39 mouse cellular contexts compared by ENCODE assay signal in the genomic region with DNA sequence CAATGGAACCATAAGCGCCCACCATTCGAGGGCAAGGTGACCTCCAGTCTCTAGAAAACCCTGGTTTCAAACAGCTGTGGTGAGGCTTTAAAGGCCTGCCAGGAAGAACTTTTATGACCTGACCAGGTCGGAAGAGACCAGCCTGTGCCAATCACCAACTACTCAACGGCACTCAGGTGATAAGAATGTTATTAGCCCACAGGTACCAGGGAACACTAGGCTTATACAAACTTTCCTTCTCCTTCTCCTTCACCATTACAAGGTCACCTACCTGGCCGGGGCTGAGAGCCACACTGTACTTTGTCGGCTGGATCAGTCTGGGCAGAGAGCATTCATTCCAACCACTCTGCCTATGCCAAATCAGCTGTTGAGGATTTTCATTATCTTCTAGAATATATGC. TPM values are rescaled to one million over a fixed set of nuclear protein-coding genes. Genes with fewer than 3 reads are reported as not detected.
DNase-seq lines count a peak whose midpoint lies in the region; ATAC-seq and TF ChIP-seq lines count a peak whose summit lies in the region.
"Had no signal": no experiment of that assay in that cellular context is flagged by ENCODE, and none has a peak within 500 bp of the region (broad histone marks: within the 10 kb centered on the region; RNA-seq: fewer than 3 reads in every experiment).

No protein-coding gene starts in this region.

- H3K27me3 ChIP-seq in kidney, embryonic 15.5 days = no peaks in the 10 kb centered on the region
- H3K27me3 ChIP-seq in lung, embryonic 16.5 days (ENCODE audit: control insufficient read depth, insufficient read depth, low read depth, low read length) = no peaks in the 10 kb centered on the region
- no peaks in the 10 kb centered on the region for H3K27me3 ChIP-seq in intestine, postnatal 0 days (replicated peaks; ENCODE audit: control insufficient read depth, insufficient read depth, low read length)
- no peaks in the 10 kb centered on the region for H3K27me3 ChIP-seq in stomach, embryonic 15.5 days (replicated peaks)
- H3K27me3 ChIP-seq in heart, adult 2 months (ENCODE audit: control insufficient read depth, insufficient read depth, low read length) = no peaks in the 10 kb centered on the region
- H3K27me3 ChIP-seq: heart, embryonic 15.5 days had no signal

- no peak for TF ChIP-seq EP300 in heart, adult 2 months (IDR thresholded peaks at IDR 0.05; ENCODE audit: insufficient read depth, low read depth, low read length)

- no peak overlapping the region for H3K9ac ChIP-seq in kidney, embryonic 15.5 days
- no peak overlapping the region for H3K9ac ChIP-seq in lung, embryonic 16.5 days (ENCODE audit: low read length)
- H3K9ac ChIP-seq in intestine, postnatal 0 days (ENCODE audit: low read depth, low read length) = no peak overlapping the region
- no peak overlapping the region for H3K9ac ChIP-seq in stomach, embryonic 15.5 days
- no peak overlapping the region for H3K9ac ChIP-seq in heart, adult 2 months (ENCODE audit: low read depth, low read length)
- H3K9ac ChIP-seq: heart, embryonic 15.5 days; liver, embryonic 14.5 days had no signal

- peak; percentile 14 for DNase-seq in kidney, postnatal 14 days
- no peak for DNase-seq in lung, postnatal 4 days
- DNase-seq in heart, adult 2 months = no peak
- DNase-seq: adrenal gland, postnatal 25 days; B cell, adult 2 months; cerebellum, adult 18-20 months; cerebellum, postnatal 10 days; gastrocnemius, adult 2 months; gastrocnemius, postnatal 36 days; liver; midbrain, embryonic 14.5 days; right cerebral cortex, postnatal 14 days had no signal

- TF ChIP-seq CTCF in intestine, postnatal 0 days (IDR thresholded peaks at IDR 0.05; ENCODE audit: low read depth) = no peak
- TF ChIP-seq CTCF in heart, adult 2 months (IDR thresholded peaks at IDR 0.05) = no peak

- no peaks in the 10 kb centered on the region for H3K36me3 ChIP-seq in kidney, embryonic 15.5 days
- no peaks in the 10 kb centered on the region for H3K36me3 ChIP-seq in lung, embryonic 16.5 days (ENCODE audit: control insufficient read depth, insufficient read depth, low read length)
- H3K36me3 ChIP-seq in intestine, postnatal 0 days (ENCODE audit: control insufficient read depth, insufficient read depth) = no peaks in the 10 kb centered on the region
- no peaks in the 10 kb centered on the region for H3K36me3 ChIP-seq in stomach, embryonic 15.5 days
- no peaks in the 10 kb centered on the region for H3K36me3 ChIP-seq in heart, adult 2 months (ENCODE audit: control insufficient read depth, insufficient read depth, low read length)
- H3K36me3 ChIP-seq: heart, embryonic 10.5 days; heart, embryonic 15.5 days had no signal

- no peak for TF ChIP-seq POLR2A in heart, adult 2 months (IDR thresholded peaks at IDR 0.05; ENCODE audit: insufficient read depth, low read depth, low read length)

- intact Hi-C loops in heart, adult 2 months (cut with DNase I) = no loop called here

- H3K9me3 ChIP-seq in kidney, embryonic 15.5 days (replicated peaks) = no peaks in the 10 kb centered on the region
- H3K9me3 ChIP-seq in lung, embryonic 16.5 days (ENCODE audit: control insufficient read depth, low read length) = peaks cover 4% of the 10 kb centered on the region
- no peaks in the 10 kb centered on the region for H3K9me3 ChIP-seq in intestine, postnatal 0 days (ENCODE audit: control insufficient read depth)
- H3K9me3 ChIP-seq in stomach, embryonic 15.5 days = no peaks in the 10 kb centered on the region
- H3K9me3 ChIP-seq: heart, embryonic 10.5 days; heart, embryonic 15.5 days had no signal

- no peak overlapping the region for H3K4me3 ChIP-seq in kidney, embryonic 15.5 days (replicated peaks)
- H3K4me3 ChIP-seq in lung, embryonic 16.5 days (ENCODE audit: low read length) = no peak overlapping the region
- H3K4me3 ChIP-seq in intestine, postnatal 0 days (ENCODE audit: low read depth, low read length) = no peak overlapping the region
- no peak overlapping the region for H3K4me3 ChIP-seq in stomach, embryonic 15.5 days (replicated peaks)
- no peak overlapping the region for H3K4me3 ChIP-seq in heart, adult 2 months
- H3K4me3 ChIP-seq: erythroblast, embryonic 14.5 days; gastrocnemius, adult 2 months; heart, embryonic 10.5 days; heart, embryonic 15.5 days had no signal

- no peaks in the 10 kb centered on the region for H3K79me2 ChIP-seq in heart, adult 2 months (replicated peaks; ENCODE audit: control insufficient read depth, insufficient read depth, low read length)

- no peaks in the 10 kb centered on the region for H3K4me1 ChIP-seq in kidney, embryonic 15.5 days
- no peaks in the 10 kb centered on the region for H3K4me1 ChIP-seq in lung, embryonic 16.5 days (replicated peaks; ENCODE audit: control insufficient read depth, insufficient read depth, low read length)
- H3K4me1 ChIP-seq in intestine, postnatal 0 days (replicated peaks; ENCODE audit: control insufficient read depth, insufficient read depth, low read length) = no peaks in the 10 kb centered on the region
- H3K4me1 ChIP-seq in stomach, embryonic 15.5 days = no peaks in the 10 kb centered on the region
- no peaks in the 10 kb centered on the region for H3K4me1 ChIP-seq in heart, adult 2 months (ENCODE audit: control insufficient read depth, insufficient read depth, low read length)
- H3K4me1 ChIP-seq: heart, embryonic 10.5 days; heart, embryonic 15.5 days had no signal

- H3K27ac ChIP-seq in kidney, embryonic 15.5 days = no peak overlapping the region
- peak overlapping the region; percentile 64; the same call in 1 of the 2 replicates for H3K27ac ChIP-seq in lung, embryonic 16.5 days (ENCODE audit: low read length)
- no peak overlapping the region for H3K27ac ChIP-seq in intestine, postnatal 0 days (ENCODE audit: low read depth, low read length)
- H3K27ac ChIP-seq in stomach, embryonic 15.5 days = no peak overlapping the region
- H3K27ac ChIP-seq in heart, adult 2 months = no peak overlapping the region
- H3K27ac ChIP-seq: gastrocnemius, adult 2 months; heart, embryonic 10.5 days; heart, embryonic 15.5 days; liver, embryonic 14.5 days; macrophage had no signal

- ATAC-seq in kidney, embryonic 15.5 days (replicated peaks; ENCODE audit: low FRiP score) = no peak
- ATAC-seq in lung, embryonic 16.5 days (ENCODE audit: low read depth) = peak; percentile 73
- peak; percentile 51 for ATAC-seq in intestine, postnatal 0 days
- ATAC-seq in stomach, embryonic 15.5 days (ENCODE audit: insufficient read depth, low FRiP score, low read depth) = peak; percentile 71
- ATAC-seq in megakaryocyte-erythroid progenitor cell, adult 5-6 weeks (replicated peaks; ENCODE audit: low FRiP score, low TSS enrichment, poor library complexity, severe bottlenecking) = no peak
- ATAC-seq: forebrain, embryonic 16.5 days; hindbrain, embryonic 16.5 days had no signal

- no peak overlapping the region for H3K4me2 ChIP-seq in kidney, embryonic 15.5 days
- no peak overlapping the region for H3K4me2 ChIP-seq in lung, embryonic 16.5 days (ENCODE audit: low read depth, low read length)
- no peak overlapping the region for H3K4me2 ChIP-seq in intestine, postnatal 0 days (replicated peaks; ENCODE audit: low read depth)
- no peak overlapping the region for H3K4me2 ChIP-seq in stomach, embryonic 15.5 days
- H3K4me2 ChIP-seq: heart, embryonic 15.5 days had no signal

- WGBS in kidney, embryonic 15.5 days = 78% methylated on average over 6 of the region's 6 CpGs
- 63% methylated on average over 6 of the region's 6 CpGs for WGBS in lung, embryonic 16.5 days
- 36% methylated on average over 6 of the region's 6 CpGs for WGBS in intestine, postnatal 0 days
- WGBS in stomach, embryonic 15.5 days = 73% methylated on average over 6 of the region's 6 CpGs
- 68% methylated on average over 6 of the region's 6 CpGs for WGBS in heart, adult 2 months

RNA-seq across cellular contexts. Expression of gene Nipal1, which starts 33.9 kb away (rescaled TPM):
- polyA plus RNA-seq in kidney, embryonic 15.5 days (2015; fragmentation: Nextera tagmentation; extraction: Ambion mirVana) = 2.8 and 3.1 TPM in 2 replicates
- polyA plus RNA-seq in lung, embryonic 16.5 days (2015; fragmentation: Nextera tagmentation; extraction: Ambion mirVana) = 2.9 and 4.5 TPM in 2 replicates
- polyA plus RNA-seq in intestine, postnatal 0 days (2015; fragmentation: Nextera tagmentation; extraction: Ambion mirVana) = 40.0 and 42.0 TPM in 2 replicates
- 14.3 and 14.5 TPM in 2 replicates for polyA plus RNA-seq in stomach, embryonic 15.5 days (2015; fragmentation: Nextera tagmentation; extraction: Ambion mirVana)
- 2.7 TPM in 1 of 2 replicates, not detected in the other for total RNA-seq in megakaryocyte-erythroid progenitor cell, adult 5-6 weeks (2014; fragmentation: Nextera tagmentation)
- total RNA-seq in megakaryocyte-erythroid progenitor cell, adult 5-6 weeks (2017) = 0.08 and 0.47 TPM in 2 replicates
- total RNA-seq in heart, adult 2 months (2021) = not detected
- not detected in 2 replicates for polyA plus RNA-seq in heart, adult 2 months (2012; rRNA removed)
- total RNA-seq: gastrocnemius, adult 2 months; gastrocnemius, postnatal 36 days; heart, postnatal 25 days; layer of hippocampus, adult 18-20 months; layer of hippocampus, postnatal 10 days; left cerebral cortex, adult 18-20 months; left cerebral cortex, postnatal 14 days had no signal
- polyA plus RNA-seq: forebrain, embryonic 16.5 days; macrophage had no signal

RNA-seq across cellular contexts. Expression of gene Cnga1, which starts 37.4 kb away (rescaled TPM):
- polyA plus RNA-seq in kidney, embryonic 15.5 days (2015; fragmentation: Nextera tagmentation; extraction: Ambion mirVana) = not detected in 2 replicates
- polyA plus RNA-seq in lung, embryonic 16.5 days (2015; fragmentation: Nextera tagmentation; extraction: Ambion mirVana) = not detected in 2 replicates
- not detected in 2 replicates for polyA plus RNA-seq in intestine, postnatal 0 days (2015; fragmentation: Nextera tagmentation; extraction: Ambion mirVana)
- not detected in 2 replicates for polyA plus RNA-seq in stomach, embryonic 15.5 days (2015; fragmentation: Nextera tagmentation; extraction: Ambion mirVana)
- not detected in 2 replicates for total RNA-seq in megakaryocyte-erythroid progenitor cell, adult 5-6 weeks (2014; fragmentation: Nextera tagmentation)
- total RNA-seq in megakaryocyte-erythroid progenitor cell, adult 5-6 weeks (2017) = 0.23 TPM in 1 of 2 replicates, not detected in the other
- not detected for total RNA-seq in heart, adult 2 months (2021)
- polyA plus RNA-seq in heart, adult 2 months (2012; rRNA removed) = not detected in 2 replicates
- total RNA-seq: adrenal gland, adult 18-20 months; adrenal gland, postnatal 25 days; common myeloid progenitor, adult 5-6 weeks; gastrocnemius, adult 2 months; gastrocnemius, postnatal 36 days; heart, postnatal 25 days; layer of hippocampus, adult 18-20 months; layer of hippocampus, postnatal 10 days; left cerebral cortex, adult 18-20 months; left cerebral cortex, postnatal 14 days had no signal
- polyA plus RNA-seq: embryonic facial prominence, embryonic 14.5 days; erythroblast, embryonic 14.5 days; forebrain, embryonic 11.5 days; forebrain, embryonic 16.5 days; heart, embryonic 10.5 days; heart, embryonic 15.5 days; hindbrain, embryonic 11.5 days; hindbrain, embryonic 16.5 days; intestine, embryonic 14.5 days; limb, embryonic 11.5 days; liver, embryonic 14.5 days; macrophage; neural tube, embryonic 14.5 days; small intestine, adult 2 months; urinary bladder, adult 2 months had no signal

Comparison
In these comparisons a context has a peak if more than half of its experiments do, and no peak if none do; other contexts are left out.
1. ATAC-seq: peak in lung, embryonic 16.5 days (single experiment), intestine, postnatal 0 days (single experiment) and stomach, embryonic 15.5 days (single experiment); none in kidney, embryonic 15.5 days (single experiment) and megakaryocyte-erythroid progenitor cell, adult 5-6 weeks (single experiment).